Mouse (Mus musculus): ENCODE data around the gene Lbr. TPM values are rescaled to one million over a fixed set of nuclear protein-coding genes. Genes with fewer than 3 reads are reported as not detected.

Gene Lbr
- 9.5 and 12.1 TPM in 2 replicates for total RNA-seq (2014; rRNA removed)
- polyA plus RNA-seq (2012; rRNA removed) = 5.2 and 7.3 TPM in 2 replicates

DNA sequence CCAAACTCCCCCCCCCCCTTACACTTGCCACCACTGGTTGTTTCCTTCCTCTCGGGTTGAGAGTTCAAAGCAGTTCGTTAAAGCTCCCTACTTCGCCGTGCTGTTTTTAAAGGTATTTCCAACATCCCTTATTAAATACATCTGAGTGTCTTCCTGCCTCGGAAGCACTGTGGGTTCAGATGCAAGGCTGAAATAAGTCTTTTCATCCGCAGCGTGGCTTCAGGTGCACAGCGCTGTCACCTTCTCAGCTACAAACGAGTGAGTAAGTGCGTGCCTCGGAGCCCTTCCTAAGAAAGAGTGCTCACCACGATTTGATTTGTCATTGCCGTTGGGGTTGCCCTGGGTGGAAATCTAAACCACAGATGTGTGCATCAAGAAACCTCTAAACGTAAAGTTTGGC lies at the start of gene Lbr:
TSS of gene Lbr (minus strand) at position 266 of the 400 bp plus-strand sequence.
- peak; percentile 30 for DNase-seq (ENCODE audit: extremely low read depth, low read depth, low spot score)
- Histone ChIP-seq H3K36me3 (ENCODE audit: control insufficient read depth, insufficient read depth, low read length) (no peaks in the 10 kb centered on the region), H3K27ac (replicated peaks; ENCODE audit: insufficient read depth, low read depth, low read length) (peak within 1 kb of the TSS; percentile 83), H3K4me1 (ENCODE audit: control insufficient read depth, insufficient read depth, low read length) (peaks cover 8% of the 10 kb centered on the region; the same call in 1 of the 2 replicates), H3K4me3 (ENCODE audit: insufficient read depth, low read depth, low read length) (peak within 1 kb of the TSS; percentile 73), H3K79me2 (ENCODE audit: control insufficient read depth, insufficient read depth, low read length) (peaks cover 7% of the 10 kb centered on the region), H3K9ac (ENCODE audit: low read depth, low read length) (peak within 1 kb of the TSS; percentile 85), H3K27me3 (ENCODE audit: control insufficient read depth, insufficient read depth, low read length) (no peaks in the 10 kb centered on the region)
- WGBS = 4% methylated on average over 14 of the region's 14 CpGs
- TF ChIP-seq POLR2A (IDR thresholded peaks at IDR 0.05; ENCODE audit: extremely low read depth, insufficient read depth, low read length) (no peak), CTCF (IDR thresholded peaks at IDR 0.05; ENCODE audit: low read depth, low read length) (no peak)

- no peaks in the 10 kb centered on the region for H3K36me3 ChIP-seq (ENCODE audit: control insufficient read depth, insufficient read depth, low read length)
- H3K79me2 ChIP-seq (ENCODE audit: control insufficient read depth, insufficient read depth, low read length) = no peaks in the 10 kb centered on the region
- H3K4me3 ChIP-seq (ENCODE audit: insufficient read depth, low read depth, low read length) = no peak overlapping the region
- no peak for DNase-seq (ENCODE audit: extremely low read depth, low read depth, low spot score)
- no peaks in the 10 kb centered on the region for H3K4me1 ChIP-seq (ENCODE audit: control insufficient read depth, insufficient read depth, low read length)
- TF ChIP-seq CTCF (IDR thresholded peaks at IDR 0.05; ENCODE audit: low read depth, low read length) (no peak), POLR2A (IDR thresholded peaks at IDR 0.05; ENCODE audit: extremely low read depth, insufficient read depth, low read length) (no peak)
- 91% methylated on average over 7 of the region's 7 CpGs for WGBS
- no peaks in the 10 kb centered on the region for H3K27me3 ChIP-seq (ENCODE audit: control insufficient read depth, insufficient read depth, low read length)
- H3K9ac ChIP-seq (ENCODE audit: low read depth, low read length) = no peak overlapping the region
- no peak overlapping the region for H3K27ac ChIP-seq (replicated peaks; ENCODE audit: insufficient read depth, low read depth, low read length)
Measured at GRCm38 (mm10) chr1:181889670-181890069, 46.8 kb upstream of the Lbr start.

- Histone ChIP-seq H3K36me3 (ENCODE audit: control insufficient read depth, insufficient read depth, low read length) (no peaks in the 10 kb centered on the region), H3K79me2 (ENCODE audit: control insufficient read depth, insufficient read depth, low read length) (no peaks in the 10 kb centered on the region), H3K4me3 (ENCODE audit: insufficient read depth, low read depth, low read length) (no peak overlapping the region; the same call in 1 of the 2 replicates), H3K9ac (ENCODE audit: low read depth, low read length) (no peak overlapping the region), H3K27me3 (ENCODE audit: control insufficient read depth, insufficient read depth, low read length) (no peaks in the 10 kb centered on the region), H3K4me1 (ENCODE audit: control insufficient read depth, insufficient read depth, low read length) (no peaks in the 10 kb centered on the region), H3K27ac (replicated peaks; ENCODE audit: insufficient read depth, low read depth, low read length) (no peak overlapping the region)
- 3% methylated on average over 11 of the region's 11 CpGs for WGBS
- DNase-seq (ENCODE audit: extremely low read depth, low read depth, low spot score) = peak; percentile 43
- TF ChIP-seq CTCF (IDR thresholded peaks at IDR 0.05; ENCODE audit: low read depth, low read length) (peak; percentile 100), POLR2A (IDR thresholded peaks at IDR 0.05; ENCODE audit: extremely low read depth, insufficient read depth, low read length) (no peak)
Measured at GRCm38 (mm10) chr1:181888801-181889200, 46.0 kb upstream of the Lbr start.

DNA sequence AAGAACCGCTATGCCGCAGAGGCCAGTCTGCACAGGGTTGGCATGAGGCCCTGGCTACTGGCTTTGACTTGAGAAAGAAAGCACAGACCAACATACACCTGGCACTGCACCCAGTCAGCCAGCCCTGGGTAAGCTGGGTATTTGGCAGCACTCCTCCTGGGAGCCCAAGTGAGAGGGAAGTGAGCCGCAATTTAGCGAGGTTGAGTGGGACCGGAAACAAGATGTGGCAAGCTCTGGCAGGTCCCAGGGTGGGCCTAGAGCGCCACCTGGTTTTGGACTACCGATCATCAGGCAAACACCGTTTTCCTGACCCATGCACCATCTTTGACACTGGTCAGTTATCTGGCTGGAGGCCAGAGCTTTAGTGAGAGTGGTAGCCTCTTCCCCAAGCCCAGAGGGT lies 38.7 kb upstream of the Lbr start:
- 14% methylated on average over 8 of the region's 8 CpGs for WGBS
- H3K36me3 ChIP-seq (ENCODE audit: control insufficient read depth, insufficient read depth, low read length) = no peaks in the 10 kb centered on the region
- no peaks in the 10 kb centered on the region for H3K27me3 ChIP-seq (ENCODE audit: control insufficient read depth, insufficient read depth, low read length)
- TF ChIP-seq POLR2A (IDR thresholded peaks at IDR 0.05; ENCODE audit: extremely low read depth, insufficient read depth, low read length) (no peak), CTCF (IDR thresholded peaks at IDR 0.05; ENCODE audit: low read depth, low read length) (peak; percentile 91)
- H3K9ac ChIP-seq (ENCODE audit: low read depth, low read length) = no peak overlapping the region
- H3K4me1 ChIP-seq (ENCODE audit: control insufficient read depth, insufficient read depth, low read length) = no peaks in the 10 kb centered on the region
- H3K4me3 ChIP-seq (ENCODE audit: insufficient read depth, low read depth, low read length) = no peak overlapping the region
- H3K27ac ChIP-seq (replicated peaks; ENCODE audit: insufficient read depth, low read depth, low read length) = no peak overlapping the region
- no peaks in the 10 kb centered on the region for H3K79me2 ChIP-seq (ENCODE audit: control insufficient read depth, insufficient read depth, low read length)
- peak; percentile 48 for DNase-seq (ENCODE audit: extremely low read depth, low read depth, low spot score)

DNA sequence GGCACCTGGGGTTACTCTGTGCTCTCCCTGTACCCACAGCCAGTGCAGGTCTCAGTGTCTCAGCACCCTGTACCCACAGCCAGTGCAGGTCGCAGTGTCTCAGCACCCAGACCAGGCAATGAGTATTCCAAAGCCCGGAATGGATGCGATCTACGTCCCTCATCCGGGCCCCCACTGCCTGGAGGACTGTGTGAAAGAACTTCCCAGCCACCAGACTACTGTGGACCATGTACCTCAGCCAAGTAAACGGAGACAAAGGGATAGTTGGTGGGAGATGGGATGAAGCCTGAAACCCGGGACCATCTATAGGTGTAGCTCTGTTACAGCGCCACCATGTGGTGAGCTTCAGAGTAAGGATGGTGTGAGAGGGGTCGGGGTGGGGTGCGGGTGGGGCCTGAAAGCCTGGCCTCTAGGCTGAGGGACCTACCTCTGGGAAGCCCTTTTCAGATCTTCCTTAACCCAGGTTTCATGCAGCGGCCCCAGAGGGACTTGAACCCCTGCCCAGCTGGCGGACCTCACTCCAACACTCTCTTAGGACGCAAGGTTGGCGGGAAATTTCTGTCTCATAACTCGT lies 38.0 kb upstream of the Lbr start:
- DNase-seq (ENCODE audit: extremely low read depth, low read depth, low spot score) = no peak
- H3K27ac ChIP-seq (replicated peaks; ENCODE audit: insufficient read depth, low read depth, low read length) = no peak overlapping the region
- H3K79me2 ChIP-seq (ENCODE audit: control insufficient read depth, insufficient read depth, low read length) = no peaks in the 10 kb centered on the region
- H3K36me3 ChIP-seq (ENCODE audit: control insufficient read depth, insufficient read depth, low read length) = no peaks in the 10 kb centered on the region
- no peak overlapping the region for H3K4me3 ChIP-seq (ENCODE audit: insufficient read depth, low read depth, low read length)
- H3K9ac ChIP-seq (ENCODE audit: low read depth, low read length) = no peak overlapping the region
- no peaks in the 10 kb centered on the region for H3K4me1 ChIP-seq (ENCODE audit: control insufficient read depth, insufficient read depth, low read length)
- WGBS = 61% methylated on average over 15 of the region's 15 CpGs
- no peaks in the 10 kb centered on the region for H3K27me3 ChIP-seq (ENCODE audit: control insufficient read depth, insufficient read depth, low read length)
- no peak for TF ChIP-seq CTCF (IDR thresholded peaks at IDR 0.05; ENCODE audit: low read depth, low read length)
- TF ChIP-seq POLR2A (IDR thresholded peaks at IDR 0.05; ENCODE audit: extremely low read depth, insufficient read depth, low read length) = no peak

GRCm38 (mm10) chr1:181878436-181878835 lies 35.6 kb upstream of the Lbr start:
- no peaks in the 10 kb centered on the region for H3K79me2 ChIP-seq (ENCODE audit: control insufficient read depth, insufficient read depth, low read length)
- no peaks in the 10 kb centered on the region for H3K4me1 ChIP-seq (ENCODE audit: control insufficient read depth, insufficient read depth, low read length)
- TF ChIP-seq POLR2A (IDR thresholded peaks at IDR 0.05; ENCODE audit: extremely low read depth, insufficient read depth, low read length) (no peak), CTCF (IDR thresholded peaks at IDR 0.05; ENCODE audit: low read depth, low read length) (no peak)
- H3K4me3 ChIP-seq (ENCODE audit: insufficient read depth, low read depth, low read length) = no peak overlapping the region
- H3K36me3 ChIP-seq (ENCODE audit: control insufficient read depth, insufficient read depth, low read length) = no peaks in the 10 kb centered on the region
- H3K27ac ChIP-seq (replicated peaks; ENCODE audit: insufficient read depth, low read depth, low read length) = no peak overlapping the region
- H3K27me3 ChIP-seq (ENCODE audit: control insufficient read depth, insufficient read depth, low read length) = no peaks in the 10 kb centered on the region
- 81% methylated on average over 5 of the region's 5 CpGs for WGBS
- H3K9ac ChIP-seq (ENCODE audit: low read depth, low read length) = no peak overlapping the region
- no peak for DNase-seq (ENCODE audit: extremely low read depth, low read depth, low spot score)

Data from liver, adult 2 months (tissue).